Mouse (Mus musculus) stomach, embryonic 15.5 days (tissue): ENCODE data around the gene Stxbp3. TPM values are rescaled to one million over a fixed set of nuclear protein-coding genes. Genes with fewer than 3 reads are reported as not detected.
A peak's percentile ranks its signal among the peaks of the same experiment; 100 is the strongest.

ENCODE experiments used
- ATAC-seq: fragments of 200-750 bp; cut with Nextera tagmentation; 2 replicates; pipeline ENCODE4 v1.8.0; 2017; ENCODE audit warnings: low read depth, moderate number of reproducible peaks, moderate TSS enrichment; ENCODE audit not compliant: insufficient read depth, low FRiP score
- H3K27ac ChIP-seq: fragments of 300-500 bp; sonication (generic); 2 replicates; pipeline ENCODE4 v1.5.1; 2015; ENCODE audit warnings: mild to moderate bottlenecking, inconsistent platforms
- H3K27me3 ChIP-seq: fragments of 300-500 bp; sonication (generic); replicated peaks from 2 replicates; pipeline ENCODE4 v1.6.1; 2015; ENCODE audit warnings: inconsistent platforms
- H3K36me3 ChIP-seq: fragments of 300-500 bp; sonication (generic); 2 replicates; pipeline ENCODE4 v1.6.1; 2015; ENCODE audit warnings: inconsistent platforms
- H3K4me1 ChIP-seq: fragments of 300-500 bp; sonication (generic); 2 replicates; pipeline ENCODE4 v1.6.1; 2015; ENCODE audit warnings: inconsistent platforms
- H3K4me2 ChIP-seq: fragments of 300-500 bp; sonication (generic); 2 replicates; pipeline ENCODE4 v1.6.1; 2015; ENCODE audit warnings: mild to moderate bottlenecking, inconsistent platforms
- H3K4me3 ChIP-seq: fragments of 300-500 bp; sonication (generic); replicated peaks from 2 replicates; pipeline ENCODE4 v1.5.1; 2015; ENCODE audit warnings: inconsistent platforms
- H3K9ac ChIP-seq: fragments of 300-500 bp; sonication (generic); 2 replicates; pipeline ENCODE4 v1.6.1; 2015; ENCODE audit warnings: inconsistent platforms
- H3K9me3 ChIP-seq: fragments of 300-500 bp; sonication (generic); 2 replicates; pipeline ENCODE4 v1.6.1; 2016; ENCODE audit warnings: inconsistent platforms
- WGBS: fragments of 180-500 bp; shearing (Covaris S2); methylation state at CpG from one replicate; pipeline ENCODE4 v1.1.7; 2015; 5-methylcytosine and 5-hydroxymethylcytosine counted together
- polyA plus RNA-seq: library from polyadenylated mRNA; unstranded; fragments of >200 nt; fragmentation: Nextera tagmentation; extraction: Ambion mirVana; gene quantifications from 2 replicates; pipeline ENCODE4 v1.2.1, GENCODE M21; 2015

The Stxbp3 gene
- polyA plus RNA-seq, 1 experiment from 2014 or later: 40.3 TPM

DNA sequence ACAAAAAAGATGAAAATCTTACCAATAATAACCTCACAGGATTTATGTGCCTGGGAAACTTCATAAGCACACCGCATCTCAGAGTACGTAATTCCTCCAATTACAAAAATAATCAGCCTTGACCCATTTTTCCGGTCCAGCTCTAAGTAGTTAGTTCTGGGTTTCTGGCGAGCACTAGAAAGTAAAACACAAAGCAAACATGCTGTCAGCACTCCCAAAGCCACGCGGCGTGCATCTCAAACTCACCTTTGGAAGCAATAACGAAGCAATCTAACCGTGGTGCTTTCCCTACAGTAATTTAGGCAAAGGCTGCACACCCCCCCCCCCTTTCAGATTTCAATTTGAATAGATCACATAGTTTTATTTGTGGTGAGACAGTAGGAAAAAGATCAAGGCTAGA is 45.5 kb downstream of the Stxbp3 start:
- H3K36me3 ChIP-seq: peaks cover 29% of the 10 kb centered on the region
- no peak overlapping the region for H3K4me3 ChIP-seq
- no peaks in the 10 kb centered on the region for H3K9me3 ChIP-seq
- no peaks in the 10 kb centered on the region for H3K27me3 ChIP-seq
- H3K9ac ChIP-seq: no peak overlapping the region
- WGBS: 89% methylated on average over 9 of the region's 9 CpGs
- no peak overlapping the region for H3K27ac ChIP-seq
- H3K4me2 ChIP-seq: no peak overlapping the region
- H3K4me1 ChIP-seq: no peaks in the 10 kb centered on the region
- no peak for ATAC-seq

DNA sequence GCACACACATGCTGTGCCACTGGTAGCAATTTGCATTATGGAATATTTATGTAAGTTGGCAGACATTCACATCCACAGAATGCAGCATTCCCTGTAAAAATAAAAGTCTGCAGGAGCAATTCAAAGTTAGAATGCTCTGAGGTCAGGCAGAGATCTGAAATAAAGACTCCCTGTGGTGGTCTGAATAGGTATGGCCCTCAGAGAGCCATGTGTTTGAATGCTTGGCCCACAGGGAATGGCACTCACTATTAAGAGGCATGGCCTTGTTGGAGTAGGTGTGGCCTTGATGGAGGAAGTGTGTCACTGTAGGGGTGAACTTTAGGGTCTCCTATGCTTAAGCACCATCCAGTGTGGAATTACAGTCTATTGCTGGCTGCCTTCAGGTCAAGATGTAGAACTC is 47.9 kb downstream of the Stxbp3 start:
- Histone ChIP-seq H3K4me1 (no peaks in the 10 kb centered on the region), H3K9me3 (no peaks in the 10 kb centered on the region), H3K36me3 (peaks cover 17% of the 10 kb centered on the region; the same call in 1 of the 2 replicates), H3K27ac (no peak overlapping the region), H3K4me2 (no peak overlapping the region), H3K4me3 (no peak overlapping the region), H3K9ac (no peak overlapping the region), H3K27me3 (no peaks in the 10 kb centered on the region)
- ATAC-seq: no peak

DNA sequence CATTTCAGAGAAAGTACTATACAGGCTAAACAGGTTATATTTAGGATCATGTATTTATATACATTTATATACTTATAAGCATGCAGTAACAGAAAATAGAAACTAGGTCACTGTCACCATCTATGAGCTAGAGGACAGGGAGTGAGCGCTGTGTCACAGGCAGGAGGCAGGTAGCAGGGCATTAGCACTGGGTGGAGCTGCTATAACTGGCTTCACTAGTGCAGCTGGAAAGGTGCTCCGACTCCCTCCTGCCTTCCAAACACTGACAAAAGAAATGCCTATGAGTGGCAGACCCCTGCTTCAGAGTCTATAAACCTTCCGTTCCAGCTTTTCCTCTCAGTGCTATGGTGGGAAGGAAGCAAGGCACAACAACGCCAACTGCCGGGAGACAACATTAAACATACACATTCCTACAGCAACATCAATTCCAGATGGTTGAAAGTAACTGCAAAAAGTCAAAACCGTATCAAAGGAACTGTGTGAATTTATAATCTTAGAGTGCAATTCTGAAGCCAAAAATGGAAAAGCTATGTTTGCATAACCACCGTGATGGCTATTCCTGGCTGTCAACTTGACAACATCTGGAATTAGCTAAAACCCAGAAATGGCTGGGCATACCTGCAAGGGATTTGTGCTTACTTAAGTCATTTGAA is 49.1 kb downstream of the Stxbp3 start:
- Histone ChIP-seq H3K4me3 (no peak overlapping the region), H3K4me1 (no peaks in the 10 kb centered on the region), H3K27ac (peak overlapping the region; percentile 37; the same call in 1 of the 2 replicates), H3K9ac (no peak overlapping the region), H3K4me2 (no peak overlapping the region), H3K9me3 (no peaks in the 10 kb centered on the region), H3K36me3 (peaks cover 17% of the 10 kb centered on the region; the same call in 1 of the 2 replicates), H3K27me3 (no peaks in the 10 kb centered on the region)
- 50% methylated on average over 7 of the region's 7 CpGs for WGBS
- no peak for ATAC-seq

DNA sequence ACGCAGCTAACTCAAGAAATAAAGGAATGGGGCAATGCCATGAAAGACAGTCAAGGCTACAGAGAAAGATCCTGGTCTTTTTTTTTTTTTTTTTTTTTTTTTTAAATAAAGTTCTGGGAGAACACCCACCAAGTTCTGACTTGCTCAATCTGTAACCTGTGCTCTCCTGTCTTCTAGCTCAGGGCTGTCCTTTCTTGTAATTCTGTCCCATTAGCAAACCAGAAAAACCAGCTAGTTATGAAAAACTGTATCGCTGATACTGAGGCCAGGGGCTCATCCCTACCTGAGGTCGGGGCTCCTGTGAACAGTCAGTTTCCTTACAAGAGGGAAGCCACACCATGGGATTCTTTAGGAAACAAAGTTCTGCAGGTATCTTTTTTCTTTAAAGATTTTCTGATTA is 49.8 kb downstream of the Stxbp3 start:
- H3K4me2 ChIP-seq: no peak overlapping the region
- no peak for ATAC-seq
- peaks cover 12% of the 10 kb centered on the region; the same call in 1 of the 2 replicates for H3K36me3 ChIP-seq
- no peaks in the 10 kb centered on the region for H3K4me1 ChIP-seq
- no peaks in the 10 kb centered on the region for H3K9me3 ChIP-seq
- H3K27ac ChIP-seq: peak overlapping the region; percentile 37; the same call in 1 of the 2 replicates
- H3K27me3 ChIP-seq: no peaks in the 10 kb centered on the region
- no peak overlapping the region for H3K9ac ChIP-seq
- 75% methylated on average over 3 of the region's 3 CpGs for WGBS
- H3K4me3 ChIP-seq: no peak overlapping the region

DNA sequence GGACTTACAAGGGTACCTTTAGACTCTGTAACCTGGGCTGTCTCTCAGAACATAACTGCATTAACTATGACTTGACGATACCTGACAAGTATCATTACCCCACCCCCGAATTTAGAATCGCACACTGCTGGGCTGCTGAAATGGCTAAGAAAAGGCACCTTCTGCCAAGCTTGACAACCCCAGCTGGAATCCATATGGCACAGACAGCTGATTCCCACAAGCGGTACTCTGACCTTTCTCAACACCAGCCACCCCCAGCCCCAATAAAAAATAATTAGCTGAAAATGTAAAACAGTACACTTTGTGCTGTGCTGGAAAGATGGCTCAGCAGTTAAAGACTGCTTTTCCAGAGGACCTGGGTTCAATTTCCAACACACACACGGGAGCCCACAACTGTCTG is 51.0 kb downstream of the Stxbp3 start:
- no peaks in the 10 kb centered on the region for H3K9me3 ChIP-seq
- H3K4me3 ChIP-seq: no peak overlapping the region
- H3K27ac ChIP-seq: no peak overlapping the region
- peaks cover 6% of the 10 kb centered on the region; the same call in 1 of the 2 replicates for H3K36me3 ChIP-seq
- no peaks in the 10 kb centered on the region for H3K4me1 ChIP-seq
- no peak for ATAC-seq
- WGBS: 75% methylated on average over 5 of the region's 5 CpGs
- H3K27me3 ChIP-seq: no peaks in the 10 kb centered on the region
- H3K9ac ChIP-seq: no peak overlapping the region
- H3K4me2 ChIP-seq: no peak overlapping the region

DNA sequence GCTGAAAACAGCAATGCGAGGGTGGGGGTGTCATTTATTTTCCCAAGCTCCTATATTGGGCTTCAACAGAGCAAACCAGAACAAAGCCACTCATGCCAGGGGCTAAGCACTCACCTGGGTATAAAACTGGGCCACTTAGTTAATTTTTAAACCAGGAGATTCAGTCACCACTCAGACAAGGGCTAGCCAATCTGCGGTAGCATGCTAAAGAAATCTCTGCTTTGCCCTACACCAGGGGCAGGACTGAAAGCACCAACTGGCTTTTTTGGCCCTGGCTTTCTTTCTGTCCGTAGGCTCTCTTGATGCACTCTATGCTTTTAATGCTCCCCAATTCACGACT is 51.9 kb downstream of the Stxbp3 start:
- H3K27ac ChIP-seq: no peak overlapping the region
- peaks cover 6% of the 10 kb centered on the region; the same call in 1 of the 2 replicates for H3K36me3 ChIP-seq
- H3K4me3 ChIP-seq: no peak overlapping the region
- H3K4me2 ChIP-seq: no peak overlapping the region
- WGBS: 85% methylated on average over 4 of the region's 4 CpGs
- no peak overlapping the region for H3K9ac ChIP-seq
- no peaks in the 10 kb centered on the region for H3K4me1 ChIP-seq
- ATAC-seq: no peak
- H3K9me3 ChIP-seq: no peaks in the 10 kb centered on the region
- H3K27me3 ChIP-seq: no peaks in the 10 kb centered on the region

DNA sequence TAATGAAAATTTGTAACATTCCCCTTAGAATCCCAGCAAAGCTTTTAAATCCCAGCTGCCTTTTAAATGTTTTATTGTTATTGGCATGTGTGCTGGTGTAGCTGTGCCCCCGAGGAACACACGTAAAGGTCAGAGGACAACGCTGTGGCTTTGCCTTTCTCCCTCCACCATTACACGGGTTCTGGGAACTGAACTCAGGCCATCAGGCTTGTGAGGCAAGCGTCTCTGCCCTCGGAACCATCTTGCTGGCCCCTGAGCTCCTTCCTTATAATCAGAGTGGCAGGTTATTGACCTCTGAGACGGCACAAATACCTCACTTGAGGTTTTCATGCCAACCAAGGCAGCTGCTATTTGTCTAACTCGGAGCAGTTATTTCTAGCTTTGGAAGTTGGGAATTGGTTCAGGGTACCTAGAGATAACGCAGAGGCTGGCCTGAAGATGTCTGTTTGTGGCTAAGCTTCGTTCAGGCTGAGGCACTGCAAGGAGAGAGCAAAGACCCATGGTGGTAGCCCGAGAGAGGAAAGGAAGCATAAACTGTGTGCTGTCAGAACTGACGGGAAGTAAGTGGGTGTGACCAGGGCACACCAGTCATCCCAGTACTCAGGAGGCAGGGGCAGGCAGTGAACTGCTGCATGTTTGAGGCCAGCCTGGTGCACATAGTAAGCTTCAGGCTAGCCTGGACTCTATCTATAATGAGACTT is 52.4 kb downstream of the Stxbp3 start:
- Histone ChIP-seq H3K36me3 (peaks cover 6% of the 10 kb centered on the region; the same call in 1 of the 2 replicates), H3K27me3 (no peaks in the 10 kb centered on the region), H3K4me2 (no peak overlapping the region), H3K27ac (no peak overlapping the region), H3K4me1 (peaks cover 1% of the 10 kb centered on the region; the same call in 1 of the 2 replicates), H3K9me3 (no peaks in the 10 kb centered on the region), H3K9ac (no peak overlapping the region), H3K4me3 (no peak overlapping the region)
- WGBS: 48% methylated on average over 12 of the region's 12 CpGs
- ATAC-seq: peak; percentile 58; the same call in 1 of the 2 replicates

DNA sequence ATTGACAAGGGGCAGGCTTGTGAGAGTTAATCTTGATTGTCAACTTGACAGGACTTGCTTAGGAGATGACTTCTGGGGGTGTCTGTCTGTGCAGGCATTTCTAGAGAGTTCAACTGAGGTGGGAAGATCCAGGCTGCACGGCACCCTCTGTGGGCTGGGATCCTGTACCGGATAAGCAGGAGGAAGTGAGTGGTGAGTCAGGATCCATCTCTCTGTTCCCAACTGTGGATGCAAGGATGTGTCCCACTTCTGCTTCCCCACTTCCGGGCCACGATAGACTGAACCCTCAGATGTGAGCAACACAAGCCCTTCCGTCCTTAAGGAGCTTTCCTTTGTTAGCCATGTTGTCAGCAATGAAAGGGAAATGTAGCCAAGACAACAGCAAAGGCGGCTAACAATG is 53.8 kb downstream of the Stxbp3 start:
- no peak overlapping the region for H3K4me3 ChIP-seq
- no peak overlapping the region for H3K27ac ChIP-seq
- H3K4me2 ChIP-seq: no peak overlapping the region
- H3K9me3 ChIP-seq: no peaks in the 10 kb centered on the region
- no peak overlapping the region for H3K9ac ChIP-seq
- no peaks in the 10 kb centered on the region for H3K27me3 ChIP-seq
- ATAC-seq: no peak
- 70% methylated on average over 6 of the region's 6 CpGs for WGBS
- no peaks in the 10 kb centered on the region for H3K36me3 ChIP-seq
- peaks cover 8% of the 10 kb centered on the region; the same call in 1 of the 2 replicates for H3K4me1 ChIP-seq

DNA sequence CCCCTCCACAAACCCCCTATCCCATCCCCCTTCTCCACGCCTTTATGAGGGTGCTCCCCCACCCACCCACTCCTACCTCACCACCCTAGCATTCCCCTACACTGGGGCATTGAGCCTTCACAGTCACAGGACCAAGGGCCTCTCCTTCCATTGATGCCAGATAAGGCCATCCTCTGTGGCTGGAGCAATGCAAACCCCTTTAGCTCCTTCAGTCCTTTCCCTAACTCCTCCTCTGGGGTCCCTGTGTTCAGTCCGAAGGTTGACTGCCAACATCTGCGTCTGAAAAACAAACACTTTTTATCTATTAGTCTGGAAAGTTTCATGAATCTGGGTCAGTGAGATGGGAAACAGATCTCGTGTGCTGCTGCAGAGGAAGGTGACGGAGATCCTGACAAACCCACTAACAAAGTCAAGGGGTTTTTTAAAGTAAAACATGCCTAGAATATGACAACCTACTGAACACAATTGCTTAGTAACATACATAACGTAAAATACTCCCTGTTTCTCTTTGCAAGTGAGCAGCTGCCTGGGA is 57.9 kb downstream of the Stxbp3 start:
- Histone ChIP-seq H3K9me3 (no peaks in the 10 kb centered on the region), H3K36me3 (no peaks in the 10 kb centered on the region), H3K9ac (no peak overlapping the region), H3K4me2 (no peak overlapping the region), H3K27ac (peak overlapping the region; percentile 55), H3K4me3 (no peak overlapping the region), H3K4me1 (peaks cover 14% of the 10 kb centered on the region; the same call in 1 of the 2 replicates), H3K27me3 (no peaks in the 10 kb centered on the region)
- 31% methylated on average over 6 of the region's 6 CpGs for WGBS
- no peak for ATAC-seq

DNA sequence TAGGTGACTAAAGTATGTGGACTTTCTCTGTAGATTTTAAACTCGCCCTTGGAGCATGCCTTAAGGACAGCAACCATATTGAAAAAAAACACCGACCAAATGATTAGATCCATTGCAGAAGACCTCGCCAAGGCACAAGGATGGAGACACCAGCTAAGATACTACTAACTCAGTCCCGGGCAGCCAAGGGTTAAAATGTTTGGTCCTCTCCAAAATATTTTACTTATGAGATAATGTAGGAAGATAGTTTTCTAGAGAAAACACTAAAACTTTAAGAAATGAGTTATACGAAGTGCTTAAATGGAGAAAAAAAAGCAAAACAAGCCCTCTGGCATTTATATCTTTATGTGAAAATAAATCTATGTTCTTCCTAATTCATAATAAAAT is 58.4 kb downstream of the Stxbp3 start:
- no peaks in the 10 kb centered on the region for H3K9me3 ChIP-seq
- no peak overlapping the region for H3K4me2 ChIP-seq
- H3K27ac ChIP-seq: peak overlapping the region; percentile 31; the same call in 1 of the 2 replicates
- peaks cover 14% of the 10 kb centered on the region; the same call in 1 of the 2 replicates for H3K4me1 ChIP-seq
- ATAC-seq: no peak
- H3K27me3 ChIP-seq: no peaks in the 10 kb centered on the region
- H3K4me3 ChIP-seq: no peak overlapping the region
- H3K36me3 ChIP-seq: no peaks in the 10 kb centered on the region
- WGBS: 69% methylated on average over 5 of the region's 5 CpGs
- no peak overlapping the region for H3K9ac ChIP-seq

DNA sequence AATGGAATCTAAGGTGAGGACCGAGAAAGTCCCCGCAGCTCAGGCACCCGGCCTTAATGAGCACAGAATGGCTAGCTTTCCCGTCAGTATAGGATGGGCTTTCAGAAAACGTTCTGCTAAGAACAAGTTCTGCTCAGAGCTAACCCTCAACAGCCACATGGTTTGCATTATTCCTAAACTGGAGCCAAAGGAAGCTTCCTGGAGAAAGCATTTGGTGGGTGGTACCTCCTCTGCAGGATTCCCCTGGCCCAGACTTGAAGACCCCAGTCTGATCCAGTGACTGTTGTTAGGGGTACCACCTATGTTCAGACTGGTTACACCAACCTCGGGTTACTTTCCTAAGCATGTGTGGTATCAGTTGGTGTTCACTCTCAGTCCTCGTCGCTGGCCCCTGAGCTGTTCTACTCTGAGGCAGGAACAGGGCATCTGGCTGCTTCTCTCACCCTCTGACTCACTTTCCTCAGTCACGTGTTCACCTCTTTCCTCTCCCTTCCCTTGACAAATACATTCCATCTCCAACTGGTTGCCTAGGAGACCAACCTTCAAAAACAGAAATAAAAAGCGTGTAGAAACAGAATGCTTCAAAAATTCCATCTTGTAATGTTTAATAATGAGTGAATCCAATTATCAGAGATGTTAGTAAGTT is 59.0 kb downstream of the Stxbp3 start:
- peak; percentile 54; the same call in 1 of the 2 replicates for ATAC-seq
- H3K27ac ChIP-seq: peak overlapping the region; percentile 57
- 66% methylated on average over 10 of the region's 10 CpGs for WGBS

More for the DNA sequence above, 59.0 kb downstream of the Stxbp3 start:
- Histone ChIP-seq H3K9me3 (no peaks in the 10 kb centered on the region), H3K9ac (no peak overlapping the region), H3K27me3 (no peaks in the 10 kb centered on the region), H3K4me1 (peaks cover 14% of the 10 kb centered on the region; the same call in 1 of the 2 replicates), H3K36me3 (no peaks in the 10 kb centered on the region), H3K4me3 (no peak overlapping the region), H3K4me2 (no peak overlapping the region)
